Mouse (Mus musculus): ENCODE results near the gene Ptpn13. TPM values are rescaled to one million over a fixed set of nuclear protein-coding genes. Genes with fewer than 3 reads are reported as not detected.

Gene Ptpn13
- polyA plus RNA-seq, 1 experiment from 2014 or later, result 6.9 TPM

DNA sequence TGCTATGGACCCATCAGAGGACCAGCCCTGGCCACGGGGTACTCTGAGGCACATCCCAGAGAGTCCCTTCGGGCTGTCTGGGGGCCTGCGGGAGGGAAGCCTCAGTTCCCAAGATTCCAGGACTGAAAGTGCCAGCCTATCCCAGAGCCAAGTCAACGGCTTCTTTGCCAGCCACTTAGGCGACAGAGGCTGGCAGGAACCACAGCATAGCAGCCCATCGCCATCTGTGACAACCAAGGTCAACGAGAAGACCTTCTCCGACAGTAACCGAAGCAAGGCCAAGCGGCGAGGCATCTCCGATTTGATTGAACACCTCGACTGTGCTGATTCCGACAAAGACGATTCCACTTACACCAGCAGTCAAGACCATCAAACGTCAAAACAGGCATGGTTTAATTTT is 129.8 kb downstream of the Ptpn13 start:
- Histone ChIP-seq H3K4me3 (no peak overlapping the region), H3K4me1 (no peaks in the 10 kb centered on the region), H3K27ac (replicated peaks) (no peak overlapping the region), H3K4me2 (no peak overlapping the region), H3K9me3 (no peaks in the 10 kb centered on the region), H3K27me3 (replicated peaks) (no peaks in the 10 kb centered on the region), H3K9ac (no peak overlapping the region), H3K36me3 (peaks cover 86% of the 10 kb centered on the region)
- ATAC-seq (ENCODE audit: extremely low read depth, insufficient number of reproducible peaks, low FRiP score, low TSS enrichment), result no peak
- 86% methylated on average over 16 of the region's 16 CpGs for WGBS

DNA sequence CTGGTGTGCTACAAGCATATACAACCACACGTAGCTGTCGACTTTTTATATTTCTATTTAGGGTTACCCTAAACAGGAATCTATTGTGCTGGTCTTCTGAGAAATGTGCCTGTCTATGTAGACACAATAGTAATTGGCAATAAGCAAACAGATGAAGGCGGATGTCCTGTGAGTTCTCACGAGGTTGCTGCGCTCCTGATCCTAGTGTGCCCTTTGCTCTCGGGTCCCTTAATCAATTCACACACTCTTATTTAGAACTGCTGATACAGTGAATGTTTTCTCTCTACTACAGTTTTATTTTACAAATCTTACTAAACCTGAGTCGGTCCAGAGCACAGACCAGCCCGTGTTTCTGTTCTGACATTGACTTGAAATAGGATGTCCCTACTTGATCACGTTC is 135.6 kb downstream of the Ptpn13 start:
- Histone ChIP-seq H3K36me3 (peaks cover 93% of the 10 kb centered on the region), H3K4me3 (no peak overlapping the region), H3K27me3 (replicated peaks) (no peaks in the 10 kb centered on the region), H3K9me3 (no peaks in the 10 kb centered on the region), H3K4me2 (no peak overlapping the region), H3K27ac (replicated peaks) (no peak overlapping the region), H3K4me1 (no peaks in the 10 kb centered on the region), H3K9ac (no peak overlapping the region)
- no peak for ATAC-seq (ENCODE audit: extremely low read depth, insufficient number of reproducible peaks, low FRiP score, low TSS enrichment)
- WGBS, result 89% methylated on average over 9 of the region's 9 CpGs

- Histone ChIP-seq H3K4me2 (no peak overlapping the region), H3K4me3 (no peak overlapping the region), H3K27me3 (replicated peaks) (no peaks in the 10 kb centered on the region), H3K27ac (replicated peaks) (no peak overlapping the region), H3K9me3 (no peaks in the 10 kb centered on the region), H3K36me3 (peaks cover 69% of the 10 kb centered on the region), H3K9ac (no peak overlapping the region), H3K4me1 (no peaks in the 10 kb centered on the region)
- no peak for ATAC-seq (ENCODE audit: extremely low read depth, insufficient number of reproducible peaks, low FRiP score, low TSS enrichment)
- 89% methylated on average over 4 of the region's 4 CpGs for WGBS
These were observed 143.0 kb downstream of the Ptpn13 start for GRCm38 (mm10) chr5:103568034-103568433.

DNA sequence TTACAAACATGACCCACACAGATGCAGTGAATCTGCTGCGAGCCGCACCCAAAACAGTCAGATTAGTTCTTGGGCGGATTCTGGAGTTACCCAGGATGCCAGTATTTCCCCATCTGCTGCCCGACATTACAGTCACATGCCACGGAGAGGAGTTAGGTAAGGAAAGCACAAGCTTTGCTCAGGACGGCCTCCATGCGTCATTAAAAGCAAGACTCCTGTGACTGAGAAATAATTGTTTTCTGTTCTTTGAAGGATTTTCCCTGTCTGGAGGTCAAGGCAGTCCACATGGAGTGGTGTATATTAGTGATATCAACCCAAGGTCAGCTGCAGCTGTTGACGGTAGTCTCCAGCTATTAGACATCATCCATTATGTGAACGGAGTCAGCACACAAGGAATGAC is 144.5 kb downstream of the Ptpn13 start:
- peaks cover 69% of the 10 kb centered on the region for H3K36me3 ChIP-seq
- H3K27ac ChIP-seq (replicated peaks), result no peak overlapping the region
- ATAC-seq (ENCODE audit: extremely low read depth, insufficient number of reproducible peaks, low FRiP score, low TSS enrichment), result no peak

GRCm38 (mm10) chr5:103579680-103580420 is 154.9 kb downstream of the Ptpn13 start:
- Histone ChIP-seq H3K4me1 (no peaks in the 10 kb centered on the region), H3K9me3 (no peaks in the 10 kb centered on the region), H3K27ac (replicated peaks) (no peak overlapping the region), H3K4me3 (no peak overlapping the region), H3K4me2 (no peak overlapping the region), H3K27me3 (replicated peaks) (no peaks in the 10 kb centered on the region), H3K9ac (no peak overlapping the region), H3K36me3 (peaks cover 28% of the 10 kb centered on the region)
- 67% methylated on average over 11 of the region's 11 CpGs for WGBS
- ATAC-seq (ENCODE audit: extremely low read depth, insufficient number of reproducible peaks, low FRiP score, low TSS enrichment), result no peak

More for the DNA sequence above, 144.5 kb downstream of the Ptpn13 start:
- no peaks in the 10 kb centered on the region for H3K4me1 ChIP-seq
- no peaks in the 10 kb centered on the region for H3K27me3 ChIP-seq (replicated peaks)
- no peak overlapping the region for H3K9ac ChIP-seq
- no peak overlapping the region for H3K4me2 ChIP-seq
- 85% methylated on average over 9 of the region's 9 CpGs for WGBS
- H3K4me3 ChIP-seq, result no peak overlapping the region
- H3K9me3 ChIP-seq, result no peaks in the 10 kb centered on the region

DNA sequence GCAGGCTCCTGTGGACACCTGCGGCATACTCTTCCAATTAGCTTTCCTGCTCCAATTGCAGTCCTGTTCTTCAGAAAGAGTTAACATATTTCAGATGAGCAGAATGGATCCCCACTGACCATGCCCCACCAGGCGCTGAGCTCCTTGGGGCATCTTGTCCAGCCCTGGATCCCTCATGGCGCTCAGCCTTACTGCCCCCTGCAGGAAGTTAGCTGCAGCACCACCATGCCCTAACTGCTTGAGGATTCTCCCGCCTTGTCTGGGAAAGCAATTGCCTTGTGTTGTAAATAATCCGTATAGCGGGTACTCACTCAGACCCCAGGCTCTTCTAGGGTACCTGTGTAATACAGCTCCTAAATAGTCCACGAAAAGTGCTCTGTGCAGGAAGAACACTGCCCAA is 162.2 kb downstream of the Ptpn13 start:
- ATAC-seq (ENCODE audit: extremely low read depth, insufficient number of reproducible peaks, low FRiP score, low TSS enrichment), result no peak
- 72% methylated on average over 7 of the region's 7 CpGs for WGBS
- Histone ChIP-seq H3K9ac (no peak overlapping the region), H3K4me1 (peaks cover 18% of the 10 kb centered on the region), H3K36me3 (peaks cover 31% of the 10 kb centered on the region), H3K4me2 (peak overlapping the region; percentile 9; the same call in 1 of the 2 replicates), H3K27ac (replicated peaks) (peak overlapping the region; percentile 17; the same call in 1 of the 2 replicates), H3K27me3 (replicated peaks) (no peaks in the 10 kb centered on the region), H3K4me3 (no peak overlapping the region), H3K9me3 (no peaks in the 10 kb centered on the region)

GRCm38 (mm10) chr5:103591846-103592245 is 166.9 kb downstream of the Ptpn13 start:
- H3K9ac ChIP-seq, result no peak overlapping the region
- WGBS, result 43% methylated on average over 7 of the region's 7 CpGs
- peaks cover 42% of the 10 kb centered on the region for H3K4me1 ChIP-seq
- ATAC-seq (ENCODE audit: extremely low read depth, insufficient number of reproducible peaks, low FRiP score, low TSS enrichment), result no peak
- peaks cover 30% of the 10 kb centered on the region for H3K36me3 ChIP-seq
- H3K9me3 ChIP-seq, result no peaks in the 10 kb centered on the region
- H3K4me2 ChIP-seq, result no peak overlapping the region
- H3K4me3 ChIP-seq, result no peak overlapping the region
- no peak overlapping the region for H3K27ac ChIP-seq (replicated peaks)
- H3K27me3 ChIP-seq (replicated peaks), result no peaks in the 10 kb centered on the region

- H3K4me2 ChIP-seq, result no peak overlapping the region
- no peaks in the 10 kb centered on the region for H3K9me3 ChIP-seq
- H3K4me1 ChIP-seq, result peaks cover 39% of the 10 kb centered on the region
- no peak overlapping the region for H3K4me3 ChIP-seq
- no peaks in the 10 kb centered on the region for H3K27me3 ChIP-seq (replicated peaks)
- peaks cover 25% of the 10 kb centered on the region for H3K36me3 ChIP-seq
- WGBS, result 64% methylated on average over 8 of the region's 8 CpGs
- no peak for ATAC-seq (ENCODE audit: extremely low read depth, insufficient number of reproducible peaks, low FRiP score, low TSS enrichment)
- no peak overlapping the region for H3K9ac ChIP-seq
- no peak overlapping the region for H3K27ac ChIP-seq (replicated peaks)
These were observed 167.7 kb downstream of the Ptpn13 start for GRCm38 (mm10) chr5:103592706-103593105.

GRCm38 (mm10) chr5:103593575-103593974 is 168.6 kb downstream of the Ptpn13 start:
- no peaks in the 10 kb centered on the region for H3K9me3 ChIP-seq
- H3K4me1 ChIP-seq, result peaks cover 45% of the 10 kb centered on the region
- no peak overlapping the region for H3K4me2 ChIP-seq
- H3K27ac ChIP-seq (replicated peaks), result no peak overlapping the region
- WGBS, result 79% methylated on average over 9 of the region's 9 CpGs
- peaks cover 19% of the 10 kb centered on the region for H3K36me3 ChIP-seq
- H3K27me3 ChIP-seq (replicated peaks), result no peaks in the 10 kb centered on the region
- no peak overlapping the region for H3K4me3 ChIP-seq
- H3K9ac ChIP-seq, result no peak overlapping the region
- ATAC-seq (ENCODE audit: extremely low read depth, insufficient number of reproducible peaks, low FRiP score, low TSS enrichment), result no peak

- H3K9ac ChIP-seq, result peak overlapping the region; percentile 54
These were observed 170.6 kb downstream of the Ptpn13 start for GRCm38 (mm10) chr5:103595394-103596226.

GRCm38 (mm10) chr5:103596467-103597146 is 171.6 kb downstream of the Ptpn13 start:
- Histone ChIP-seq H3K27ac (replicated peaks) (peak overlapping the region; percentile 87), H3K4me1 (peaks cover 48% of the 10 kb centered on the region), H3K4me3 (no peak overlapping the region), H3K9me3 (no peaks in the 10 kb centered on the region), H3K9ac (peak overlapping the region; percentile 35; the same call in 1 of the 2 replicates), H3K36me3 (peaks cover 7% of the 10 kb centered on the region; the same call in 1 of the 2 replicates), H3K27me3 (replicated peaks) (no peaks in the 10 kb centered on the region), H3K4me2 (no peak overlapping the region)
- WGBS, result 74% methylated on average over 14 of the region's 14 CpGs
- ATAC-seq (ENCODE audit: extremely low read depth, insufficient number of reproducible peaks, low FRiP score, low TSS enrichment), result no peak

More at GRCm38 (mm10) chr5:103595394-103596226, 170.6 kb downstream of the Ptpn13 start:
- Histone ChIP-seq H3K36me3 (peaks cover 15% of the 10 kb centered on the region), H3K27ac (replicated peaks) (peak overlapping the region; percentile 87), H3K9me3 (no peaks in the 10 kb centered on the region), H3K27me3 (replicated peaks) (no peaks in the 10 kb centered on the region), H3K4me1 (peaks cover 53% of the 10 kb centered on the region), H3K4me3 (no peak overlapping the region), H3K4me2 (peak overlapping the region; percentile 16; the same call in 1 of the 2 replicates)
- WGBS, result 30% methylated on average over 13 of the region's 13 CpGs
- peak; percentile 26 for ATAC-seq (ENCODE audit: extremely low read depth, insufficient number of reproducible peaks, low FRiP score, low TSS enrichment)
